Mouse (Mus musculus): ENCODE data around the gene 0610012G03Rik.
"Not testable (repeated sequence)": the region's sequence is repeated elsewhere in the genome, so short reads cannot be mapped to it uniquely, and the experiment has no call there.

The 0610012G03Rik gene

DNA sequence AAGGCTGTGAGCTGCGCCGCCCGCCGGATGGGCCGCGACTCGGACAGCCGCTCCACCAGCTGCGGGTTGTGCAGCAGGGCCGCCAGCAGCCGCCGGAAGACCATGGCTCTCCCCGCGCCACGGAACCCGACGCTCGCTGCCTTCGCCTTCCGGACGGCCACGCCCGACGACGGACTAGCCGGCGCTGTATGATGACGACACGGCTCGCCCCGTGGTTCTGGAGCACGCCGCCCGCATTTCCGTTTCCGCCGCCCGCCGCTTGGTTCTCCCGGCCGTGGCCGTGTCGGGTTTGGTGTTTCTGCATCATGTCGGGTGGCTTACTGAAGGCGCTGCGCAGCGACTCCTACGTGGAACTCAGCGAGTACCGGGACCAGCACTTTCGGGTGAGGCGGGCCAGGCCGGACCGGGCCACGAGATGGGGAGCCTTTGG lies at the start of gene 0610012G03Rik, which contains the start of gene Ncbp2:
TSS of gene 0610012G03Rik (minus strand) at position 150 of the 430 bp plus-strand sequence.
TSS of gene Ncbp2 (plus strand) at position 169 of the 430 bp plus-strand sequence.
- DNase-seq (ENCODE audit: low spot score), result peak; percentile 92

DNA sequence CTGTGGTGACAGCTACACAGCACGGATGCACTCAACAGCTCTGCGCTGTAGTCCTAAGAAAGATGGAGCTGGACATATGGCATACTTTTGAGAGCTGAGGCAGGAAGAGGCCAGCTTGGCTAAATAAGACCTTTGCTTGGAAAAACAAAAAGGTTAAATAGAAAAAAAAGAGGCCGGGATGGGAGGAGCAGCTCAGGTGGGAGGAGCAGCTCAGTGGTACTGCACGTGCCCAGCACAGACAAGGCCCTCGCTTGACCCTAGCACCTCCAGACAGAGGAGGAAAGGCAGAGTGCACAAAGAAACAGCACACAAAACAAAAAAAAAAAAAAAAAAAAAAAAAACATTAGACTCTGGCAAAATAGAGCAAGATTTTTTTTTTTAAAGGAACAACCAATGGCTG lies 48.1 kb upstream of the 0610012G03Rik start:
- no peak for DNase-seq (ENCODE audit: low spot score)

DNA sequence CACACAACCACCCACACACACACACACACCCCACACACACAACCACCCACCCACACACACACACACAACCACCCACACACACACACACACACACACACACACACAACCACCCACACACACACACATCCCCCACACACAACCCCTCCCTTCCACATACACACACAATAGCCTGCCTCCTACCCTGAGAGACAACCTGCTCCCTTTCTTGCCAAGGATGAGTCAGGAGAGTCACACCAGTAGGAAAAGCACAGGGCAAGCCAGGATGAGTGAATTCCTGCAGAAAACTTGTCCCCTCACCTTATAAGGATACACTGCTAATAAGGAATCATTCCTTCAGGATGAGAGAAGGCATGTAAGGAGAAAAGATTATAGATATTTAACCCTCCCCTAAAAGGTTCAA lies 45.7 kb upstream of the 0610012G03Rik start:
- no peak for DNase-seq (ENCODE audit: low spot score)

DNA sequence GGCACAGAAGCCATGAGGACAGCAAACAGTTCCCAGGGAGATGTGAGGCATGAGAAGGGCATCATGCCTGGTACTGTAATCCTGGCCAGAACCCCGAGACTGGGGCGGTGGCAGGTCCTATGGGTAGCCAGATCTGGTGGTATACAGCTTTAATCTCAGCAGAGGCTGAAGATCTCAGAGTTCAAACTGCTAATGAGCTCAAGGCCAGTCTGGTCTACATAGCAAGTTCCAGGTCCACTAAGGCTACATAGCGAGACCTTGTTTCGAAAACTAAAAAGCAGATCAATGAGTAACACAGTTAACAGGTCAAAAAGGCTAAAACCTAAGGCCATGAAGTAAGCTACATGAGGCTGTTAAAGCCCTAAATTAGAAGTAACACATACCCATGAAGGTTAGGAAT lies 44.9 kb upstream of the 0610012G03Rik start:
- no peak for DNase-seq (ENCODE audit: low spot score)

DNA sequence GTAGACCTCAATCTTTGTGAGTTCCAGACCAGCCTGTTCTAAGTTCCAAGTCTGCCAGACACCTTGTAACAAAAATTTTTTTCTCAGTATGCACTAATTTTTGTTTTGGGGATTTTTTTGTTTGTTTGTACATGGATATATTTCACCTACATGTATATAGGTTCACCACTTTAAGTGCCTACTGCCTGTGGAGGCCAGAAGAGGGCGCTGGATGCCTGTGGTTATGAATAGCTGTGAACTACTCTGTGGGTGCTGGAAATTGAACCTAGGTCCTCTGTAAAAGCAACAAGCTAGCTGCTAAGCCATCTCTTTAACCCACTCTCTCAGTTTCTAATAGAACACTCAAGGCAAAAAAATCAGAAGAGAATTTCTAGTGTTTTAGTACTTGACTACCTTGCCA lies 43.7 kb upstream of the 0610012G03Rik start:
- no peak for DNase-seq (ENCODE audit: low spot score)

DNA sequence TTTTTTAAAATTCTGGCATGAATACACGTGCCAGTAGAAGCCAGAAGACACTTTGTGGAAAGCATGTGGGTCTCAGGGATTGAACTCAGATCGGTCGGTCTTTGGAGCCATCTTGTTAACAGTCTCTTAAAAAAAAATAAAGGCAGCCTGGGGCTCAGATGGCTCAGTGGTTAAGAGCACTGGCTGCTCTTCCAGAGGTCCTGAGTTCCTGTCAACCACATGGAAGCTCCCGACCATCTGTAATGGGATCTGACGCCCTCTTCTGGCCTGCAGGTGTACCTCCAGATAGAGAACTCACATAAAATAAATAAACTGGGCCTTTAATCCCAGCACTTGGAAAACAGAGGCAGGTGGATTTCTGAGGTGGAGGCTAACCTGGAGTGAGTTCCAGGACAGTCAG lies 32.7 kb upstream of the 0610012G03Rik start:
- no peak for DNase-seq (ENCODE audit: low spot score)

DNA sequence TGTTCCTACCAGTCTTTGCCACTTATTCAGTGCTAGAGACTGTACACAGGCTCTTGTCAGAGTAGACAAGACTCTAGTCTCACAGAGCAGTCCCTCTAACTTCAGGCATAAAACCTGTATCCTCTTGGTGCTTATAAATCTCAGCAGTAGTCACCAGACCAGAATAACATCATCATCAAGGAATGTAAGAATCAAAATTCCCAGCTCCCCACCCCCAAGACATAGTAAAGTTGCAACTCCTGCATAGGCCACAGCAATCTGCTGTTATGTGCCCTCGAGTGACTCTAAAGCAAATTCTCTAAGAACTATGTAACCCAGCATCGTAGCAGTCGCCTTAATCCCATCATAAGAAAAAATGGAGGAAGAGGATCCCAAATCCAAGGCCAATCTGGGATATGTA lies 31.2 kb upstream of the 0610012G03Rik start:
- no peak for DNase-seq (ENCODE audit: low spot score)

DNA sequence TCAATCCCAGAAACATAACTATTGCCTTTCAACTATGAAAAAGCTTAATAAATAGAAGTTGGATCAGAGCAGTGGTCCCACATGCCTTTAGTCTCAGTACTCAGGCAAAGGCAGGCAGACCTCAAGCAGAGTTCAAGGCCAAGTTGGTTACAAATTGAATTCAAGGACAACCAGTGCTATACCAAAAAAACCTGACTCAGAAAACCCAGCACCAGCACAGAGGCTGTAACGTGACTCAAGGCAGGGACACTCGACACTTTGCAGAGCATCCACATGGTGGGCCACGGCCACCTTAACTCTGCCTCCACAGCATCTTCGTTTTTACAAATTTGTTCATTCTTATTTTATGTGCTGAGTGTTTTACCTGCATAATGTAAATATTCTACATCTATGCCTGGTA lies 27.0 kb upstream of the 0610012G03Rik start:
- no peak for DNase-seq (ENCODE audit: low spot score)

DNA sequence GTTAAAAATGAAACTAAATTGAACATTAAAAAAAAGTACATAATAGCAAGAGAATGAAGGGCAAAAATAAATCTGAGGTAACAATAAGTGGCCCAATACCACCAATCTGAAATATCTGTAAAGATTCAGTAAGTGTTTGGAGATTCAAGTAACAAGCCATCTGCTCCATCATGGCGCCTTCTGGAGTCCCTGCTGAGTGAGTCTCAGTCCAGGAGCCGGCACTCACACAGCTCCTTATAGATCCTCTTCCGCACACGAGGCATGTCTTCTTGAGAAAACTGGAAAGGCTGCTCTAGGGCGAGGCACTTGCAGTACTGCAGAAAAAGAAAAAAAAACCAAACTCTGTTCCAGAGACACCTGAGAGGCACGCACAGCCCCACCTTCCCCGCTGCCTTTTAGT lies 14.9 kb upstream of the 0610012G03Rik start:
- no peak for DNase-seq (ENCODE audit: low spot score)

DNA sequence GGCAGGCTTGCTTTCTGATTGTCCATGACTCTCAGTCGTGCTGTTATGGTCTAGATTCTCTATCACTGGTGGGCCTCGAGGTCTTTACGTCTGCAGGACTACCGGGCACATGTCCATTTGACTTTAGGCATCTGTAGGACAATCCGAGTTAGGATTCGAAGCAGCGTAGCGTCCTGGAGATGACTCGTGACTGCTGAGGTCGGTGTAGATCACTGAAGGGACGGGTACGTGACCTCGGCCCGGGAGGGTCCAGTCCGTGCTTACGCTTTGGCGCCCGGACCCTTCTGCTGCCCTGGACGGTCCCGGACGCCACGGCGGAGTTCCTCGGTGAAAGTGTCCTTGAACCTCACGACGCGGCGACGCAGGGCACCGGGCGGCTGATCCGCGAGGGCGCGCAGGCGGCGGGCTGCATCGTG lies 385 bp downstream of the 0610012G03Rik start:
- DNase-seq (ENCODE audit: low spot score), result no peak

DNA sequence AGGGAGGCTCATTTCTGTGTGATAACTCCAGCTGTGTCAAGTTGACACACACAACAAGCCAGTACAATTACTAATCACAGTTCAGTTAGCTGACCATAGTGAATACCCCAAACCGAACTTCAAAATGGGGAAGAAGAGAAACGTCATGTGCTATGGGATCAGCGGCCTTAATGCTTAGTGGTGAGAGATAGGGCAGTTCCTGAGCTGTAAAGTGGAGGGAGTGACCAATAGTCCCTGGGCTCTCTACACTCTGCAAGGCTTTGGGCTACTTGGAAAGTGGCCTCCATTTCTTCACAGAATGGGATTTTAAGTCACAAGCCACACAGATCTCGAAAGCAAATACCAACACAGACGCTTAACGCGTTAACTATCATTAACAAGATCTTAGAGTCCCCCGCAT lies 961 bp downstream of the 0610012G03Rik start:
- DNase-seq (ENCODE audit: low spot score), result no peak

DNA sequence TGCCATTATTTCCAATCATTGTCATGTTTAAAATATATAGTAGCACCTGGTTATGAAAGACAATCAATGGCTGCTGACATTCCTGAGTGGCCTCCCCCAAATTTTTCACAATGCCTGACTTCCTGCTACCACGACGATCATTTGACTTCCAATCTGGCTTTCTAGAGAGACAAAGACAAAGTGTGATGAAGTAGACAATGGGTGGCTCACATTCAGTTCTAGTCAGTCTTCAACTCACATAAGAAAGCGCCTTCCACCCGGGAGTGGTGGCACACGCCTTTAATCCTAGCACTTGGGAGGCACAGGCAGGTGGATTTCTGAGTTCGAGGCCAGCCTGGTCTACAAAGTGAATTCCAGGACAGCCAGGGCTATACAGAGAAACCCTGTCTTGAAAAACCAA lies 2.3 kb downstream of the 0610012G03Rik start:
- not testable (repeated sequence) for DNase-seq (ENCODE audit: low spot score)

DNA sequence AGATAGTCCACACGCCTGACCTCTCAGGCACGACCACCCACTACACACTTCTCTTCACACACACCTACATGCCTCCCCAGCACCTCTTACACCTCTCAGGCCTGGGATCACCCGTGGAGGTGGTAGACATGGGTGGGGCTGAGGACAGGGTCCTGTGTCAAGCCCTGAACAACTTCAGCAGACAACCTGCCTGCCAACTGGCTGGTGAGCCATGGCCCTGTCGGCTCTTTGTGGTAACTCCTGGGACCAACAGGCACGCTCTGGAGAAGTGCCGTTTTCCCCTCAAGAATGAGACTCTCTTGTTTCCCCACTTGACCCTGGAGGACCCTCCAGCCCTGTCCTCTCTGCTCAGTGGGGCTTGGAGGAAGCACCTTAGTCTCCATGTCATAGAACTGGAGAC lies 2.9 kb downstream of the 0610012G03Rik start:
- no peak for DNase-seq (ENCODE audit: low spot score)

DNA sequence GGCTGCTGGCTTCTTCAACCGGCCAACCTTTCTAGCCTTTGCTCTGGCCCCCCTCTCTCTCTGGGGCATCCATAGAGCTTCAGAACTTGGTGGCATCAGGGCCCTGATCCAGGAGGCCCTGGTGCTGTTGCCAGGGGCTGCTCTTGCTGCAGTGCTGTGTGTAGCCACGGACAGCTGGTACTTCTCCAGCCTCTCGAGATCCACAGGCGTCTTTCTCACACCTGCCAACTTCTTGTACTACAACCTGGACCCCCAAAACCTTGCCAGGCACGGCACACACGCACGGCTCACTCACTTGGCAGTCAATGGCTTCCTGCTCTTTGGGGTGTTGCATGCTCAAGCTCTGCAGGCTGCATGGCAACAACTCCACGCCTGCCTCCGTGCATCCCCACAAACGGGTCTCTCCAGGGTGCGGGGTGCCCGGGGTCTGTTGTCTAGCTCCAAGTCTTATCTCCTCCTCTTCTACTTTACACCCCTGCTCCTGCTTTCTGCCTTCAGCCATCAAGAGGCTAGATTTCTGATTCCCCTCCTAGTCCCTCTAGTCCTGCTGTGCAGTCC lies 3.5 kb downstream of the 0610012G03Rik start:
- DNase-seq (ENCODE audit: low spot score), result no peak

DNA sequence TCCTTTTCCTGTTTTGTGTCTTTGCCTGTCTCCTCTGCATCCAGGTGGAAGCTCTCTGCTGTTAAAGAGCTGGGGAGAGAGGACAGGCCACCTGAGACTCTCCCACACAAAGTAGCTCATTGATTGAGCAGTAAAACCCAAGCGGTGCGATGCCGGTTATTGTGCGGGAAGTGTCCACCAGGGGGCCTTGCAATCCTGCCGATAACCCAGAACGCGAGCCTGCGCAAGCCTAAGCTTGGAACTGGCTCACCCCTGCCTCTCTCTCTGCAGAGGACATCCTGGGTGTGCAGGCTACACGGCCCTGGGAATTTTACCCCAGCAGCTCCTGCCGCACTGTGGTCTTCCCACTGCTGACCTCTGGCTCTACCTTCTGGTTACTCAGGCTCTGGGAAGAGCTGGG lies 4.3 kb downstream of the 0610012G03Rik start:
- DNase-seq (ENCODE audit: low spot score), result no peak

DNA sequence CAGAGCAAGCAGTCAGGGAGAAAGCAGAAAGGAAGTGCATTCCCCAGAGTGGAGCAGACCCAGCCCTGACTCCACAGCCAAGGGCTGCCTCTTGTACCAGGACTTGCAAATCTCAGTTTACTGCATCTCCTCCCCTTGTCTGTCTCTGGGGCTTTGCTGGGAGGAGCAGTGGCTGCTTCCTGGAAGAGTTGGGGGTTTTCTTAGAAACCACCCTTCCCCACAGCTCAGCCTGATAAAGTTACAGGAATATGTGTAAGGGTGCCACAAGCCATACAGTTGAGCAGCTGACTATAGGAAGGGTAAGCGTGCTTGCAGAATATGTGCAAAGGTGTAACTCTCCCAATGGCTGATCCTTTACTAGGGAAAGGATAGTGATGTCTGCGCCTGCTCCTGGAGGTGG lies 7.7 kb downstream of the 0610012G03Rik start:
- no peak for DNase-seq (ENCODE audit: low spot score)

DNA sequence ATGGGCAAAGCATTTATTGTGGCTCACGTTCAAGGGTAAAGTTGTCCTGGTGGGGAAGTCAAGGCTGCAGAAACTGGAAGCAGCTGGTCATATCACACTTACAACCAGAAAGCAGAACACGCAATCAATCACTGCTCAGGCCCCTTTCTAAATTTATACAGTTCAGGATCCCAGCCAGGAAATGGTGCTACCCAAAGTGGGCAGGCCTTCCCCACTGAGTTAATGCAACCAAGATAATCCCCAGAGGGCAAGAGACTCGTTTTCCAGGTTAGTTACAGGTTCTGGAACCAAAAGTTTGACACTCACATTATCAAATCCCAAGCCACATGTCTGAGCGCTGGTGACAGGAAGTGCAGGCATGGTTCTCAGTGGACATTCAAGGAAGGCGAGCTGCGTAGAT lies 9.4 kb downstream of the 0610012G03Rik start:
- DNase-seq (ENCODE audit: low spot score), result no peak

DNA sequence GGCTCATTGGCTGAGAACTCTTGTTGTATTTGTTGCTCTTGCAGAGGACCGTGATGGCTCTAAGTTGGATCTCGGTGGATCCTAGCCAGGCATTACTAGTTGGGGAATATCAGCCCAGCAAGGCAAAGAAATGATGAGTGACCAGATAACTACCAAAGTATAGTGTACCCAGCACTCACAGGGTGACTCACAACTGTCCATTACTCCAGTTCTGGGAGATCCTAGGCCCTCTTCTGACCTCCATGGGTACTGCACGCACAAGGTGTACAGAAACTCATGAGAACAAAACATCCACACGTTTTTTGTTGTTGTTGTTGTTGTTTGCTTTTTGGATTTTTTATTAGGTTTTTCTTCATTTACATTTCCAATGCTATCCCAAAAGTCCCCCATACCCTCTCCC lies 11.7 kb downstream of the 0610012G03Rik start:
- no peak for DNase-seq (ENCODE audit: low spot score)

DNA sequence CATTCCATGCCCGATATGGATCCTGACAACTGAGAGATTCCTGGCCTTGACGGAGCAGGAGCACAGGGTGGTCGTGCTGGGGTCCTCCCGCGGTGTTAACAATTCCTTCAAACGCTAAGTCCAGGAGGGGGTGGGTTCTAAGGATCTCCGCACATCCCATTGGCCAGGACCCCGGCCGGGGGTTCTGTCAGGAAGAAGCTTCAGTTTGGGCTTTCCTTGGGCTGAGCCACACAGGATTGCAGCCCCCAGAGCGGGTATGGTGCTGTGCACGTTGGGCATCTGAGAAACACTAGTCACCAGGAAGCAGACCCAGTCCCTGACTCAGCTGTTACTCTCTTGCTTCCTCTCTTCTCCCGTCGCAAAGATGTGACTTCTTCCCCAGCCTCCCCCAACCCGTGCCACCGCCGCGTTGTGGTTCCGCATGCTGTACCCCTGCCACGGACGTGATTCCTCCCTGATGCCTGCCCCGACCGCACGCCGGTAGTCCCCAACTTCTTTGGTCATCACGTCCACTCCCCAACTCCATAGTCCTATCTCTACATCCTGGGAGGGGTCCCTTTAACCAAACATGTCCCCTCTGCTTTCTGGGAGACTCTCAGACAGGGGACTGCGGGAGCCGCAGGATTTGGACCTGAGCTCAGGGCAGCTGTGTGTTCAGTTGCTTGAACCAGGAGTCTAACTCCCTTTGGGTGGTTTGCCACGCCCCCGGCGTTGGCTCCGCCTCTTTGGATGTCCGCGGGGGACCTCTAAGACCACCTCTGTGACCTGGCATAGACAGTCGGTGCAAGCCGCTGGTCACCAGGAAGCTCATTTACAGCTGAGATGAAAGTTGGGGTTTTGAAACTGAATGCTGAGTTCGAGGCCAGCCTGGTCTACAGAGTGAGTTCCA lies 13.0 kb downstream of the 0610012G03Rik start:
- DNase-seq (ENCODE audit: low spot score), result no peak

DNA sequence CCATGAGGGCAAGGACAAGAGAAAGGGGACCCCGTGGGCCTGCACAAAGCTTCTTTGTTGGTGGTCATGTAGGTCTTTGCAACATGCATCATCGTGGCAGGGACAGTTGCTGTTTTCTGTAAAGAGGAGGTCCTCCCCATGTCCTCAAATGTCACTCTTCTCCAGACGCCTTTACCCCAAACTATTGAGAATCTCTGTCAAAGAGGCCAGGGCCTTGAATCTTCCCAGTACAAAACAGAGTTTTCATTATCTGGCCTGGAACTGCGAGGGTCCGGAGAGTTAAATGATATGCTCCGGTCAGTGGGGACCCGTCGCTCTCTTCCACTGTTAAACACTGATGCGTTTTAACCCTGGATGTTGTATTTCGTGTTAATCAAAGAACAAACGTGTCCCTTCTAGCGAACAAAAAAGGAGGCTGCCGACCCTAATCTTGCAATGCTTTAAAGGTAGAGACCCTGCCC lies 13.7 kb downstream of the 0610012G03Rik start:
- DNase-seq (ENCODE audit: low spot score), result no peak

DNA sequence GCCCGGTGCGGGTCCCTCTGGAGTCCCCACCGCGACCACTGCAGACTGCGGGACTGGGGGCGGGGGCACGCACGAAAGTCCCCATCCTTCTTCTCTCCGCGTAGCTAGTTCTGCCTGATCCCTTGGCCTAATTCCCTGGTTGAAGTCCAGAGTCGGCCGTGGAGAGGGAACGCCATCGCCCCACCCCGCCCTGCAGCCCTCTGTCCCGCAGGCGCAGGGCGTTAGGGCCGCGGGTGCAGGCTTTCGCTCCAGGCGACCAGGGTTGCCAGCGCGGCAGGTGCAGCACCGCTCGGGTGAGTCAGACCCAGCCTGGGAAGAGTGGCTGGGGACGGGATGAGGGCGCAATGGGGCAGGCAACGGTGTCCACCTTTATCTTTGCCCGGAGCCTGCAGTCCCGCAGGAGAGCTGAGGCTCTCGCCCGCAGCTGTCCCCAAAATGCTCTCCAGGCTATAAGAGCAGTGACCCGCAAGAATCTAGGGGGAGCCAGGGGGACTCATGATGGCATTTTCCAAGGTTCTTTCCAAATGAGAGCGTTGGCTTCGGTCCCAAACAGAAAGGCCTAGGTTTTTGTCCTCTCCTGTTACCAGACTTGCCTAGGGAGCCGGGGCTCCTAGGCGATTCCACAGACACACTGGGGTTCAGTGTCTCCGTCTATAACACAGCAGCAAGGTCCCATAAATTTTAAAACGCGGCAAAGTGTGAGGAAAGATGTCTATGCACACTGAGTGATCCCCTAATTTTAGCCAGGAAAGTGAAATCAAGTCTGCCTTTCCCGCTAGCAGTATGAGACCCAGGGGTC lies 14.3 kb downstream of the 0610012G03Rik start, which contains the start of gene Pigz:
TSS of gene Pigz (plus strand) at position 101 of the 799 bp plus-strand sequence.
- DNase-seq (ENCODE audit: low spot score), result no peak

Data from left cerebral cortex, adult 11 months (tissue).